Mouse (Mus musculus): ENCODE data around the gene Ppp2r5c. TPM values are rescaled to one million over a fixed set of nuclear protein-coding genes. Genes with fewer than 3 reads are reported as not detected.

The Ppp2r5c gene
- polyA plus RNA-seq, 1 experiment from 2014 or later, result 66.0 TPM

DNA sequence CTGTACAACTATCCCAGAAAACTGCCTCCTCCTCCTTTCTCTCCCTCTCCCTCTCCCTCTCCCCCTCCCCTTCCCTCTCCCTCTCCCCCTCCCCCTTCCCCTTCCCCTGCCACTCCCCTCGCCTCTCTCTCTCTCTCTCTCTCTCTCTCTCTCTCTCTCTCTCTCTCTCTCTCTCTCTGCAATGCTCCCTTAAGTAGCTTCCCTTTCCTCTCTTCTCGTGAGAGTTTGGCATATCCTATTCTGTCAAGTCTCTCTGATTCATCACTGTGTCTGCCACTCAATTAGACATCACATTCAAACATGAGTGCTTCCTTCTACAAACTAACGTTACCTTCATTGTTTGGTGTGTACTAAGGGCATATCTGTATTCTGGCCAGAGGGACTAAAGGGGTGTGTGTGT lies 25.6 kb upstream of the Ppp2r5c start:
- Histone ChIP-seq H3K4me2 (no peak overlapping the region), H3K4me3 (replicated peaks) (no peak overlapping the region), H3K36me3 (replicated peaks) (no peaks in the 10 kb centered on the region), H3K27me3 (no peaks in the 10 kb centered on the region), H3K9me3 (replicated peaks) (no peaks in the 10 kb centered on the region), H3K27ac (replicated peaks) (no peak overlapping the region), H3K9ac (no peak overlapping the region), H3K4me1 (replicated peaks) (peaks cover 31% of the 10 kb centered on the region)
- WGBS (ENCODE audit: insufficient replicate concordance), result 28% methylated on average over 3 of the region's 3 CpGs
- ATAC-seq (ENCODE audit: insufficient read depth), result no peak

DNA sequence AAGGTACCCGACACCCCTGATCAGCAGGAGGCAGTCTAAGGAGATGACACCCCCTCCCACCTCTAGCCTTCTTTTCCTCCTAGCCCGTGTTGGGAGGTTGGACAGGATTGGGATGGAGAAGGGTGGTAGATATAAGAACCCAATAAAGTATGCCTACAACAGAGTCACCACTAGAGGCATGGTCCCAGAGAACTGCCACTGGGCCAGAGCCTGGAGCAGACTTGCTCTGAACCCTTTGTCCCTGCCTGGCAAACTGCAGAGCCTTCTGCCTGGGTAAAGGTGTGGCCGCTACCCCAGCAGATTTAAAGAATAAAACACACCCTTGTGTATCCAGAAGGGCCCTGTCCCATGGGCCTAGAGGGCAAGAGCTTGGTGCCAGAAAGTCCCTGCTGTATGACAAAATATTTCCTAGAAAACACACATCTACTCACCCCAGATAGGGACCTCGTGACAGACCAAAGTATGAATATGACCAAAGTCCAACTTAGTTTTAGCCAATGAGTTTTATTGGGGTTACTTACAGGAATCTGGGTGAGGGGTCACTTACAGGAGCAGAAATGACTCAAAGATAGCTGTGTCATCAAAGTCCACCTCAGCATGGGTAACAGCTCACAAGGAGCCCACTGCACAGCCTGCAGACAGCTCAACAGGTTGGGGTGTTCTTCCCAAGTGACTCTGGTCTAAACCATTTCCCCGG lies 22.8 kb upstream of the Ppp2r5c start:
- 54% methylated on average over 5 of the region's 5 CpGs for WGBS (ENCODE audit: insufficient replicate concordance)
- Histone ChIP-seq H3K9me3 (replicated peaks) (no peaks in the 10 kb centered on the region), H3K27me3 (no peaks in the 10 kb centered on the region), H3K36me3 (replicated peaks) (no peaks in the 10 kb centered on the region), H3K4me2 (no peak overlapping the region), H3K27ac (replicated peaks) (no peak overlapping the region), H3K9ac (no peak overlapping the region), H3K4me1 (replicated peaks) (peaks cover 13% of the 10 kb centered on the region), H3K4me3 (replicated peaks) (no peak overlapping the region)
- ATAC-seq (ENCODE audit: insufficient read depth), result no peak

DNA sequence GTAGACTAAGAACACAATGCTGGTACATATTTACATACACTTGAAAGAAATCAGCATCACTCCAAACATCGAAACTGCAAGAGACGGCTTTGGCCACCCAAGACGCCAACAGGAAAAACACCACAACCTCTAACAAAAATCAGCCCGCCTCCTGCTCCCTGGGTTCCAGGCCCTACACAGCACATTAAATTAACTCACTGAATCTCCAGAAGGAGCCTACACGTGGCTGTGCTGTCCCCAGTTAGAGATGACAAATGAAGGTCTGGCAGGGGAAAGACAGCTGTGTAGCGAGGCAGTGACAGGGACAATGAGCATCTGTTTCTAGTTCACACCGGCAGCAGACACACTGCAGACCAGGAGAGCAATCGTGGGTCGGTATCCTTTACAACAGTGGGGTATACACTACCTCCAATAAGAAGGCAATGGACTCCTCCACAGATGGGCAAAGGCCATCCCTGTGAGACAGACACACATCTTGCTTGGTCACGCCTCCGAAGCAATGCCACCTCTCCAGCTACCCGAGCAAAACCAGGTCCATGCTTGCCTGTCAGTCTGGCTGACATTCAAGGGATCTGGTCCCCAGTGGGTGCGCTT lies 20.4 kb upstream of the Ppp2r5c start:
- Histone ChIP-seq H3K36me3 (replicated peaks) (no peaks in the 10 kb centered on the region), H3K4me1 (replicated peaks) (no peaks in the 10 kb centered on the region), H3K4me3 (replicated peaks) (no peak overlapping the region), H3K4me2 (no peak overlapping the region), H3K27me3 (0 out of 2 replicates have a peak, but pooled peaks cover under 1% of the 10 kb centered on the region), H3K27ac (replicated peaks) (no peak overlapping the region), H3K9ac (no peak overlapping the region), H3K9me3 (replicated peaks) (no peaks in the 10 kb centered on the region)
- WGBS (ENCODE audit: insufficient replicate concordance), result 67% methylated on average over 13 of the region's 13 CpGs
- ATAC-seq (ENCODE audit: insufficient read depth), result no peak

DNA sequence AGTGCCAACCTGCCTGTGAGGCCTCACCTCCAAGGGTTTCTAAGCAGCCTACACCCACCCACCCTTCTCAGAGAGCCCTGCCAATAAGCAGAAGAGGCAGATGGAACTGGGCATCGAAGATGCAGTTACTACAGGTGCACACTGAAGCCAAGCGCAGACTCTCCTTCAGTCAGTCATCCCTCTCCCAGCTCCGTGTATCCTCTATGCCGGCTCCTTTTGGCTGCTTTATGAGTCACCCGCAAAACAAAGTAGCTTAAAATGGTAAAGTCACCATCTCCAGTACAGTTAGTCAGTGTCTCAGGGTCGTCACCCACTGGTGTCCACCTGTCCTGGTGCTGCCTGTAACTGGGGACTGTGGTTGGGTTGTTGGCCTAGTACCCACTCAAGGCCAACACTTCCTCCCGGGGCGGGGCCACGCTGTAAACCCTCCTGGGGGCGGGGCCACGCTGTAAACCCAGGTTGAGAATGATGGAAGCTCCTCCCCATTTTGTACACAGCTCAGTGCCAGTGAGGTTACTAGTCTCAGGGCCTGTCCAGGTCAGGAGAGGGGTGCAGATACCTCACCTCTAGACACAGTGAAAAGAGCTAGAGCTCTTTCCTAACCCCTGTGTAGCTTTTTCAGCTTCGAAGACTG lies 17.5 kb upstream of the Ppp2r5c start:
- Histone ChIP-seq H3K9ac (no peak overlapping the region), H3K36me3 (replicated peaks) (no peaks in the 10 kb centered on the region), H3K9me3 (replicated peaks) (no peaks in the 10 kb centered on the region), H3K4me1 (replicated peaks) (no peaks in the 10 kb centered on the region), H3K27ac (replicated peaks) (no peak overlapping the region), H3K4me2 (no peak overlapping the region), H3K4me3 (replicated peaks) (no peak overlapping the region), H3K27me3 (0 out of 2 replicates have a peak, but pooled peaks cover 6% of the 10 kb centered on the region)
- no peak for ATAC-seq (ENCODE audit: insufficient read depth)
- WGBS (ENCODE audit: insufficient replicate concordance), result 58% methylated on average over 12 of the region's 12 CpGs

DNA sequence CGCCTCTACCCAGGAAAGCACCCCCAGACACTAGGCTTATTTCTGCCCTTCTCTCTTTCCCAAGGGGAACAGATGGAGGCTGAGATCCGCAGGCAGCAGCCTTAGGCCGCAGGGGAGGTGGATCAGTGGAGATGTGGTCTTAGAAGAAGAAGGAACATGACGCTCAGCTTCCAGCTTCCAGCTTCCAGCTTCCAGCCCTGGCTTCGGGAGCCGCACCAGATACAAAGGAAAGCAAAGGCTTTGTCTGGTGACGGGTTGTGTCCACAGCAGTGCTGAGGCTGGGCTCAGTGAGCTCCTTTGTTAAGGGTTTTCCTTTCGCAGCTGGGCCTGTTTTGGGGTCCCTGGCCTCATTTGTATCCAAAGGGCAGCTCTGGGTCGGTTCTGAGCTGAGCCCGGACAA lies 16.9 kb upstream of the Ppp2r5c start:
- 70% methylated on average over 10 of the region's 10 CpGs for WGBS (ENCODE audit: insufficient replicate concordance)

DNA sequence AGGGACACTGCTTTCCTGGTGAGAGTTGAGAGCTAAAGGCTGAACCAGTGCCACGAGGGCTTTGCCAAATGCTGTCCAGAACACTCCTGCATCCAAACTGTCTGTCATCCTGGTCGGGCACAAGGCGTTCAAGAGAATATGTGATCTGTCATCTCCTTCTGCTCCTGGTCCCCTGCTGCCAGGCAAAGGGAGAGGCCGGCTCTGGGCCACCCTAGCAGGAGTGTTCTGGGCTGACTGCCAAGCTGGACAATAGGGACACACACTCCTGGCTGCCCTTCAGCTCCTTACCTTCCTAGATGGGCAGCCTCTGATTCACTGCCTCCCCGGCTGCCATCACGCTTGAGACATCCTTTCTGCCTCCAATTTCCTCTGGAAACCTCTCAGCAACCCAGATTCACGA lies 15.1 kb upstream of the Ppp2r5c start:
- 0 out of 2 replicates have a peak, but pooled peaks cover 6% of the 10 kb centered on the region for H3K27me3 ChIP-seq
- H3K4me3 ChIP-seq (replicated peaks), result no peak overlapping the region
- no peaks in the 10 kb centered on the region for H3K9me3 ChIP-seq (replicated peaks)
- no peak overlapping the region for H3K4me2 ChIP-seq
- H3K4me1 ChIP-seq (replicated peaks), result 0 out of 2 replicates have a peak, but pooled peaks cover under 1% of the 10 kb centered on the region
- no peak for ATAC-seq (ENCODE audit: insufficient read depth)
- H3K36me3 ChIP-seq (replicated peaks), result no peaks in the 10 kb centered on the region
- H3K9ac ChIP-seq, result no peak overlapping the region
- WGBS (ENCODE audit: insufficient replicate concordance), result 50% methylated on average over 7 of the region's 7 CpGs
- H3K27ac ChIP-seq (replicated peaks), result no peak overlapping the region

More for the DNA sequence above, 16.9 kb upstream of the Ppp2r5c start:
- H3K27ac ChIP-seq (replicated peaks), result no peak overlapping the region
- no peak overlapping the region for H3K4me3 ChIP-seq (replicated peaks)
- H3K9ac ChIP-seq, result no peak overlapping the region
- 0 out of 2 replicates have a peak, but pooled peaks cover 6% of the 10 kb centered on the region for H3K27me3 ChIP-seq
- H3K36me3 ChIP-seq (replicated peaks), result no peaks in the 10 kb centered on the region
- no peaks in the 10 kb centered on the region for H3K9me3 ChIP-seq (replicated peaks)
- no peak overlapping the region for H3K4me2 ChIP-seq
- H3K4me1 ChIP-seq (replicated peaks), result no peaks in the 10 kb centered on the region
- ATAC-seq (ENCODE audit: insufficient read depth), result no peak

DNA sequence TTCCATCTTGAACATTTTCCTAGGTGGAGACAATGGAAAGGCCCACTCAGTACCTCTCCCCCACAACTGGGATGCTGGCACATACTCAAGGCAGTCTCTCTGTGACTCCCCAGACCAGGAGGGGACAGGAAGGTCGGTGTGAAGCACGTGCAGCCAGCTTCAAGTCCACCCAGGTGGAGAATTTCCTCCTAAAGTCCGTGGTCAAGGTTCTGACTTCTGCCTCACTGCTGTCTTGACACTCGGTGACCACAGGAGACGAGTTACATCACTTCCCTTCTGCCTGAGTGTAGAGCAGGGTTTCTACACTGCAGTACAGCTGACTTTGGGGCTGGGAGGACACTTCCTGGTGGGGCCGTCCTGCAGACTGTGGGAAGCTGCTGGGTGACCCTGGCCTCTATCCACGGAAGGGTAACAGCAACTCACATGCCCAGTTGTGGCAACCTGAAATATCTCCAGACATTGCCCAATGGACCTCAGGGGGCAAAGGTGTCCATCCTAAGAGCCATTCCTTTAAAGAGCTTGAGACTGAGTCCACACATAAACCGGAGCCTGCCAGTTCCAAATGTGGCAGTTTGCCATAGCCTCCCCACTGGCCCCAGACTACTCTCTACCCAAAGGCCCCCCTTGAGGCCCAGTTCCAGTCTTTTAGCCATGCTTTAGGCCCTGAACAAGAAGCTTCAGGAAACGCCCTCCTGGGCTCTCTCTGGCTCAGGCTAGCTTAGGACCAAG lies 10.1 kb upstream of the Ppp2r5c start:
- 0 out of 2 replicates have a peak, but pooled peaks cover 3% of the 10 kb centered on the region for H3K27me3 ChIP-seq
- H3K4me3 ChIP-seq (replicated peaks), result no peak overlapping the region
- H3K4me1 ChIP-seq (replicated peaks), result 0 out of 2 replicates have a peak, but pooled peaks cover 7% of the 10 kb centered on the region
- no peaks in the 10 kb centered on the region for H3K9me3 ChIP-seq (replicated peaks)
- peak overlapping the region; percentile 23; the same call in 1 of the 2 replicates for H3K4me2 ChIP-seq
- H3K9ac ChIP-seq, result no peak overlapping the region
- H3K36me3 ChIP-seq (replicated peaks), result no peaks in the 10 kb centered on the region
- no peak overlapping the region for H3K27ac ChIP-seq (replicated peaks)
- WGBS (ENCODE audit: insufficient replicate concordance), result 15% methylated on average over 9 of the region's 9 CpGs
- ATAC-seq (ENCODE audit: insufficient read depth), result peak; percentile 54

DNA sequence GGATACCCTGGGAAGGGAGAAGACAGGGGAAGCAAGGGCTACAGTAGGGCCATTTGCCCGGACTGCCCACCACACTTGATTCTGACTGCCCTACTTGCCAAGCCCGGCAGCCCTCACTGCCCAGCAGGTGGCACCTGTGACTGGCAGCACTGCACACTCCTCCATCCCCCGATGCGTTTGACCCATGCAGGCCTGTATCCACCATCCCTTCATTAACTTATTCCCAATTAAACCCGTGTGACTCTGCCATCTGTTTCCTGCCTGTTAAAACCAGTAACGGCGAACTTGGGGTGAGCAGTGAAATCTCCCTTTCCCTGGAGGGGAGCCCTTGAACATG lies 9.6 kb upstream of the Ppp2r5c start:
- H3K9me3 ChIP-seq (replicated peaks), result no peaks in the 10 kb centered on the region
- ATAC-seq (ENCODE audit: insufficient read depth), result no peak
- no peak overlapping the region for H3K27ac ChIP-seq (replicated peaks)
- H3K36me3 ChIP-seq (replicated peaks), result no peaks in the 10 kb centered on the region
- H3K9ac ChIP-seq, result no peak overlapping the region
- no peak overlapping the region for H3K4me2 ChIP-seq
- H3K27me3 ChIP-seq, result no peaks in the 10 kb centered on the region
- no peak overlapping the region for H3K4me3 ChIP-seq (replicated peaks)
- 45% methylated on average over 7 of the region's 7 CpGs for WGBS (ENCODE audit: insufficient replicate concordance)
- 0 out of 2 replicates have a peak, but pooled peaks cover 8% of the 10 kb centered on the region for H3K4me1 ChIP-seq (replicated peaks)

DNA sequence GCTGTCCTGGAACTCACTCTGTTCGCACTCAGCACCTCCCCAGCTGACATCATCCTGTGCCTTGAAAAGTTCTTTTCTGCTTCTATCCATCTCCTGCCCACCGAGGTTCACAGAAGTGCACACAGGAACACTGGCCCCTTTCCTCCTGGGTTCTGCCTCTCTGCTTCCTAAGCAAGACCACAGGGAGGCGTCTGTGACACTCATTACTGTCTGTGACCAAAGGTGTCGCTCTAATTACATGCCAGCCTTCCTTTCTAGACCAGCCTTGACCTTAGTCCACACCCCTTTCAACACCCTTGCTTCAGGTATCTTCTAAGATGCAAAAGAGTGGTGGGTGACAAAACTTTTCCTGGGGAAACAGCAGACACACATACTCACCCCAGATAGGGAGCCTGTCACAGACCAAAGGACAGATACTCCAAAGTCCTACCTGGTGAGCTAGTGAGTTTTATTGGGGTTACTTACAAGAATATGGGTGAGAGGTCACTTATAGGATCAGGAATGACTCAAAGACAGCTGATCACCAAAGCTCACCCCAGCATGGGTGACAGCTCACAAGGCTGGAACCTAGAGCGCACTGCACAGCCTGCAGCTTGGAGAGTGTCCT lies 8.4 kb upstream of the Ppp2r5c start:
- Histone ChIP-seq H3K4me1 (replicated peaks) (0 out of 2 replicates have a peak, but pooled peaks cover 10% of the 10 kb centered on the region), H3K36me3 (replicated peaks) (no peaks in the 10 kb centered on the region), H3K4me2 (no peak overlapping the region), H3K27me3 (no peaks in the 10 kb centered on the region), H3K27ac (replicated peaks) (no peak overlapping the region), H3K9me3 (replicated peaks) (no peaks in the 10 kb centered on the region), H3K9ac (no peak overlapping the region), H3K4me3 (replicated peaks) (no peak overlapping the region)
- WGBS (ENCODE audit: insufficient replicate concordance), result 31% methylated on average over 5 of the region's 5 CpGs
- no peak for ATAC-seq (ENCODE audit: insufficient read depth)

DNA sequence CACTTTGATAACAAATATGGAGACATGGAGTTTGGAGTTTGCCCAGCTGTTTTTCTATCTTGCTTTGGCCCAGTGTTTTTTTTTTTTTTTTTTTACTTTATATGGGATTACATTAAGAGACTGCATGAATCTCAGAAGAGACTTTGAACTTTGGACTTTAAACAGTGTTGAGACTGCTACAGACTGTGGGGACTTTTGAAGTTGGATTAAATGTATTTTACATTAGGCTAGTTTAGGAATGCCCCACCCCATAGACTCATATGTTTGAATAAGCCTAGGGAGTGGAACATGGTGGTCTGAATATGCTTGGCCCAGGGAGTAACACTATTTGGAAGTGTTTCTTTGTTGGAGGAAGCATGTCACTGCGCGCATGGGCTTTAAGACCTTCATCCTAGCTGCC lies 4.7 kb upstream of the Ppp2r5c start:
- Histone ChIP-seq H3K27ac (replicated peaks) (no peak overlapping the region), H3K4me1 (replicated peaks) (peaks cover 22% of the 10 kb centered on the region), H3K9ac (no peak overlapping the region), H3K9me3 (replicated peaks) (no peaks in the 10 kb centered on the region), H3K4me3 (replicated peaks) (no peak overlapping the region), H3K4me2 (no peak overlapping the region), H3K36me3 (replicated peaks) (no peaks in the 10 kb centered on the region), H3K27me3 (peaks cover 17% of the 10 kb centered on the region; the same call in 1 of the 2 replicates)
- ATAC-seq (ENCODE audit: insufficient read depth), result no peak
- WGBS (ENCODE audit: insufficient replicate concordance), result 84% methylated on average over 2 of the region's 2 CpGs
